Mouse (Mus musculus) adrenal gland, postnatal 25 days (tissue): ENCODE measurements around the gene Fbxo24. TPM values are rescaled to one million over a fixed set of nuclear protein-coding genes. Genes with fewer than 3 reads are reported as not detected.

Experiments used
- DNase-seq: peaks from one replicate; pipeline ENCODE4 v3.0.0; 2021; ENCODE audit warnings: mixed read lengths
- total RNA-seq: library from RNA; stranded (reverse); gene quantifications from 2 replicates; pipeline ENCODE4 v1.2.3, GENCODE M21; 2021

Gene Fbxo24
- total RNA-seq, 1 experiment from 2014 or later = 2.2 TPM

DNA sequence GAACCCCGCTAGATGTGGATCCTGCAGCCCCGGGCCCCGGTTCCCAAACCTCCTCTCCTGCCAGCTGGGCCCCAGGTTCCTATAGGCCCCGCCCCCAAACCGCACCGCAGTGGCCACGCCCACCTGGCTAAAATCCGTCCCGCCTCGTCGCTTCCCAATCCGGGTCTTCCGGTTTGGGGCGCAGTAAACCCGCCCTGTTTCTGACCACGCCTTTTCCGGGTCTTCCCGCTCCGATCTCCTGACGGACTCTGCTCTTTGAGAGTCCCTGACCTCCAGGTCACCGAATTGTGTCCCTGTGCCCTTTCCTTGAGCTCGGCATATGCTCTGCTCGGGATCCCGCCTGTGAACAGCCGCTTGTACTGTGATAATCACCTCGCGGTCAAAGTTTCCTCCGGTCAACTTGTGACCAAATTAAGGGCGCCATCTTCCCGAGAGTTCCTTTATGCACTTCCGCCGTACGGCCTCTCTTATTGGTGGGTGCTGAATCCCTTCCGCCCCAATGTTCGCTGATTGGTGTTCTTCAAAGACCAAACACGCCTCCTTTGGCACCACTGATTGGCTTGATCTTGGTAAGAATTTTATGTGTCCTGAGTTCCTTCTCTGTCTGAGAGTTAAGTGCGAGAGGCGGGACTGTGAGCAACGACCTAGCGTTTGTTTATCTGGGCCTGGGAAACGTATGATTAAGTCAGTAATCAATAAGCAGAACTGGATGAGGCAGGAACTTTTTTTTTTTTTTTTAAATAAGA, 28.0 kb downstream of the Fbxo24 start, which contains the start of gene Mospd3:
Gene Mospd3, minus strand, starts transcription at position 440 of the 746 bp plus-strand sequence.
- DNase-seq = peak; percentile 96

GRCm38 (mm10) chr5:137600281-137600618, 28.6 kb downstream of the Fbxo24 start:
- DNase-seq = no peak

GRCm38 (mm10) chr5:137599600-137599999, 29.2 kb downstream of the Fbxo24 start:
- no peak for DNase-seq

DNA sequence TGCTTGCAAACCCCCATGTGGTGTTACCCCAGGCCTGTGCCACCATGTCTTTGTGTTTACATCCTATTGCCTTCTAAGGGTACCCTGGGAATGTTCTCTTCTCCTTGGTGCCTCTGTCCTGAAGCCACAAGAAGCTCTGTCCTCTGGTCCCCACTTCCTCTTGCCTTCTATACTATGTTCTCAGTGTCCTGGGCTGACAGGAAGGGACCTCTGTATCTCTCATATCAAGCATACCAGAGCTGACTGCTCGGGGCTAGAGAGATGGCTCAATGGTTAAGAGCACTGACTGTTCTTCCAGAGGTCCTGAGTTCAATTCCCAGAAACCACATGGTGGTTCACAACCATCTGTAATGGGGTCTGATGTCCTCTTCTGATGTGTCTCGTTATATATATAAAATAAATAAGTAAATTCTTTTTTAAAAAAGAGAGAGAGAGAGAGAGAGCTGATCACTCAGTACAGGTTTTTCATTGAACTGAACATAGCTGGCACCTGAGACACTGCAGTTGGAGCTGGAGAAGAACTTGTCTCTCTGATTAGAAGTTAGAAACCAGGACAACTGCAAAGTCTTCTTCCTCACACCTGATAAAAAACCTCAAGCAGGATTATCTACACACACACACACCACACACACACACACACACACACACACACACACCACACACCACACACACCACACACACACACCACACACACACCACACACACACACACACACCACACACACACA, 30.5 kb downstream of the Fbxo24 start:
- DNase-seq = no peak

DNA sequence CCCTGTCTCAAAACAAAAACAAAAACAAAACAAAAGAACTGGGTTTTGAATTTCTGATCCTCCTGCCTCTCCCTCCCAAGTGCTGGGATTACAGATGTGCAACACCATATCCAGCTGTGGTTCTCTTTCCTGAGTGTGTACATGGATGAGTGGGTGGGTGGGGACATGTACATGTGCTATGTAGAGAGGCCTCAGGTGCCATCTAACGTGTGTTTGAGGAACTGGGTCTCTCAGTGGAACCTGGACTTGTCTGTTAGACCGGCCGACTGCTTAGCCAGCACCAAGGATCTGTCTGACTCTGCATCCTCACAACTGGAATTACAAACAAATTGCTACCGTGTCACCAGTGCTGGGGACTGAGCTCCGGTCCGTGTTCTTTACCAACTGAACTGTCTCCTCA, 31.2 kb downstream of the Fbxo24 start:
- DNase-seq = no peak

GRCm38 (mm10) chr5:137596601-137597261, 32.1 kb downstream of the Fbxo24 start:
- DNase-seq = no peak

- no peak for DNase-seq
These were observed 32.9 kb downstream of the Fbxo24 start for GRCm38 (mm10) chr5:137595921-137596320.

DNA sequence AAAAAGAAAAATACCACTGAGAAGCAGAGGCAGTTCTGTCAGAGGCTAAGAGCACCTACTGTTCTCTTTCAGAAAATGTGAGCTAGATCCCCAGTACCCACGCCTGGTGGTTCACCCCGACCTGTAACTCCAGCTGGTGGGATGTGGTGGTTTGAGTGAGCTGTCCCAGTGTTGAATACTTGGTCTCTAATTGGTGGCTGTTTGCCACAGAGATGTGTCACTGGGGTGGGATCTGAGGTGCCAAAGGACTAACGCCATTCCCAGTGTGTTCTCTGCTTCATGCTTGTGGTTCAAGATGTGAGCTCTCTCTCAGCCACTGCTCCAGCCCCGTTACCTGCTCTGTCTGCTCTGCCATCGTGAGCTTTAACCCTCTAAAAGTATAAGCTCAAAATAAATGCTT, 38.3 kb downstream of the Fbxo24 start:
- DNase-seq = no peak

DNA sequence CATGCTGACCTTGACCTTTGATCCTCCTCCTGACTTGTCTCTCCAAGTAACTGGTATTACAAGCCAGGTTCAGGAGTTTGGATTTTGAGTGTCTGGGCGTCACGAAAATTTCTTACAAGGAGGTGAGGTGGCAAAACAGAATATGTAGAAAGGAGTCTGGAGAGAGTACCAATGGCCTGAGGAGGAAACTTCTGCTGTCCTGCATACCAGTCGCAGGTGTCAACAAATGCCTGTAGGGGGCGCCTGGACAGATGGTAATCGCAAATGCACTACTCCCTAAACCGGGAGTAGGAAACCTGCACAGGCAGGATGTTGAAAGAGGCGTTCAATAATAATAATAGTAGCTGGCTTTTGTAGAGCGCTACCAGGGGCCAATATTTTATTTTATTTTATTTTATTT, 43.8 kb downstream of the Fbxo24 start:
- DNase-seq = peak; percentile 75

DNA sequence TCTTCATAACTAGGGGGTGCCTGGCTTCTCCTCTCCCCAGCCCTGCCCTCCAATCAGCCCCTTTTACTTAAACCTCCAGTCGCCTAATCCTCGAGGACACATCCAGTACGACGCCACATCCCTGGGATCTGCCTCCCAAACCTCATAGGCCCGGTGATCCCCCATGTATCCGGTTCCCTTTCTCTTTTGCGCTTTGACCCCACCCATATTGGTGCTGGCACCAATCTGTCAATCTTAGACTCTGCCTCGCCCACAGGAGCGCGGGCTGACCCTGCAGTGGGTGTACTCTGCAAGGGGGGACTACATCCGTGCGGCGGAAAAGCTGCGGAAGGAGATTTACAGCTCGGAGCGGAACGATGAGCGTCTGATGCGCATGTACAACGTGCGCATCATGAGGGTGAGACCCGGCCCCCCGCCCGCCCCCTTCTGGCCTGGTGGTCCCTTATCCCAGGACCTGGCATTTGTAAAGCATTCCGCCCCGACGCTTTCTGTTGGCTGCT, 45.1 kb downstream of the Fbxo24 start:
- no peak for DNase-seq

GRCm38 (mm10) chr5:137582702-137583101, 46.1 kb downstream of the Fbxo24 start:
- DNase-seq = no peak

GRCm38 (mm10) chr5:137580246-137580645, 48.6 kb downstream of the Fbxo24 start:
- no peak for DNase-seq

DNA sequence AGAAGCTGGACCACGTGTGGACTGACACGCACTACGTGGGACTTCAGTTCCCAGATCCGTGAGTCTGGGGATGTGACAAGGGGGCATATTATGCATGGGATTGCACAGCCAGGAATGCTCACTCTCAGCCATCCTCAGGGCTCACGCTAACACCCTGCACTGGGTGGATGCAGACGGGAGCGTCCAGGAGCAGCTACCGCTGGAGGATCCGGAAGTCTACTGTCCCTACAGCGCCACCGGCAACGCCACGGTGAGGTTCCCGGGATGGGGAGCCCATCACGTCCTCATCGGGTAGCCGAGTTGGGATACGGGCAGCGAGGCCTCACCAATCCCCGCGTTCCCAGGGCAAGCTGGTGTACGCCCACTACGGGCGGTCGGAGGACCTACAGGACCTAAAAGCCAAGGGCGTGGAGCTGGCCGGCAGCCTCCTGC, 54.3 kb downstream of the Fbxo24 start:
- peak; percentile 68 for DNase-seq

DNA sequence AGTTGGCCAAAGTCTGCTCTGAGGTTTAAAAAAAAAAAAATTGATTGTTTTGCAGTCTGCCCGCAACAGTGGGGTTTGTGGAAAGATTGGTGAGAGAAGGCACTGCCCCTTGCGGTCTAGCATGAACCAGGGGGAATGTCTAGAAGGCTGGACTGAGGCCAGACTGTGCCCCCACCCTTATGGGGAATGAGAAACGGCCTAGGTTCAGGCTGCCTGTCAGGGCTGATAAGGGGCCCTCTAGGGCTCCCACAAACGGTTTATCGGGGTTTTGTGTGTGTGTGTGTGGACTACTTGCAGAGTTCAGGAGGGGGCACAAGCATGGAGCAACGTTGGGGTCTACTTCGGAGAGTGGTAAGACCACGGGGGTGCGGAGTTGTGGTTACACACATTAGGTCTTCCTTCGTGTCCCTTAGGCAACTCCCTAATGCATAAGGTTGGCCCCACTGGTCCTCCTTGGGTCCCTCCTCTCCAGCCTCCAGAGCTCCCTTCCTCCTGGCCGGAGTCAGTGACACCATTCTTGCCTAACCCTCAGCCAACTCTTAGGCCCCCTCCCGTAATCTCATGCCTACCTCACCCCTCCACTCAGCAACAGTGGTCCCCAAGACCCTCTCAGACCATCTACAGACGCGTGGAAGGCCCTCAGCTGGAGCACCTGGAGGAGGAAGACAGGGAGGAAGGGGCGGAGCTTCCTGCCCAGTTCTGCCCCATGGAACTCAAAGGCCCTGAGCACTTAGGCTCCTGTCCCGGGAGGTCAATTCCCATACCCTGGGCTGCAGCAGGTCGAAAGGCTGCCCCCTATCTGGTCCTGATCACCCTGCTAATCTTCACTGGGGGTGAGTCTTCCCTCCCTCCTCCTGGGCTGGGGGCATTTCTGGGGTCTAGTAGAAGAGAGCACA, 57.9 kb downstream of the Fbxo24 start:
- no peak for DNase-seq

DNA sequence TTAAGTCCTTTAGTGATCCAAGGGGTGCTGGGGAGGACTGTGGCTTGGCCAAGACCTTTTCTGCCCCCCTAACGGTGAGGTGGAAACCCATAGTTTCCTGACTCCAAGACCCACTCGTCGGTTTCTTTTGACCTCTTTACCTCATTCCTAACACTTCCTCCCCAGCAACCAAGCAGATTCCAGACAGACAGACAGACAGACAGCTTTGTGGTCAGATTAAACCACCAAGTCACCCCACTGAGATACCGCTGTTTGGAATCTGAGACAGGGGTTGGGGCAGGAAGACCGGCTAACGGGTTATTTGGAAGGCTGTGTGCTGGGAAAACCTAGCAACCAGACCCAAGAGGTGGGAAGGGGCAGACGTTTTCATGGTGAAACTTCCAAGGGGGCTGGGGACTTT, 58.6 kb downstream of the Fbxo24 start:
- DNase-seq = no peak

GRCm38 (mm10) chr5:137569665-137570064, 59.1 kb downstream of the Fbxo24 start, which contains the start of gene Tfr2:
TSS of gene Tfr2 (plus strand) at chr5:137569840.
- DNase-seq = peak; percentile 51

- no peak for DNase-seq
These were observed 59.8 kb downstream of the Fbxo24 start for GRCm38 (mm10) chr5:137569031-137569430.

- no peak for DNase-seq
These were observed 60.5 kb downstream of the Fbxo24 start for GRCm38 (mm10) chr5:137568223-137568798.

- DNase-seq = no peak
These were observed 62.4 kb downstream of the Fbxo24 start for GRCm38 (mm10) chr5:137566416-137566815.

DNA sequence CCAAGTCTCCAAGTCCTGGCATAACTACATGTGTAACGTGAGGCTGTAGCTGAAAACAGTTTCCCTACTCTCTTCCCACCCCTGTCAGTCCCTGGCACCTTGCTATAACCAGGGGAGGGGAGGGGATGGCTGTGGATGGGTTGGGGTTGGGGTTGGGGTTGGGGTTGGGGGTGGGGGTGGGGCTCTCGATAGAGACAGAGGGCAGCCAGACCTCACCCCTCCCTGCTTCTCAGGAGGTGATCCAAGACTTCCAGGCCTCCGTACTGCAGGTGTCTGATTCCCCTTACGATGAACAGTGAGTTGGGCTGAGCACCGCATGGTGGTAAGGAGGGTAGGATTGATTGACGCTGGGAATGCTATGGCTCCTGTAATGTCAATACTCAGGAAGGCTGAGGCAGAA, 63.1 kb downstream of the Fbxo24 start:
- no peak for DNase-seq

DNA sequence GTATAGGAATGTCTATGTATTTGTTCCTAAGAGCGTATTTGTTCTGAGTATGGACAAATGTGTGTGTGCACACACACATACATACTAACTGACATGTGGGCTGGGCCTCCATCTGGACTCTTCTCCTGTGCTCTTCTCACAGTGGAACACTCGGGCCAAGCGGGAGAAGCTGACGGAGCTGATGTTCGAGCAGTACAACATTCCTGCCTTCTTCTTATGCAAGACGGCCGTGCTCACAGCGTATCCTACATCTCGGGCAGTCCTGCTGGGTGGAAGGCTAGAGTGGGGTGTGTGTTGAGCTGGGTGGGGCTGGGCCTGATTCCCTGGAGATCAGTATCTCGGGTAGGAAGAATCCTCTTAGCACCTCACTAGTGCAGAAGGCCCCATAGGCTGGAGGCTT, 65.8 kb downstream of the Fbxo24 start:
- no peak for DNase-seq
